Mouse (Mus musculus): ENCODE results near the gene Dscam.

Gene Dscam

GRCm38 (mm10) chr16:96567428-96567827 lies 603.1 kb downstream of the Dscam start:
- no peak for DNase-seq (ENCODE audit: low read depth, low spot score)

GRCm38 (mm10) chr16:96563350-96564257 lies 606.9 kb downstream of the Dscam start:
- no peak for DNase-seq (ENCODE audit: low read depth, low spot score)

- DNase-seq (ENCODE audit: low read depth, low spot score): no peak
These were observed 610.8 kb downstream of the Dscam start for GRCm38 (mm10) chr16:96559796-96560195.

- no peak for DNase-seq (ENCODE audit: low read depth, low spot score)
These were observed 612.2 kb downstream of the Dscam start for GRCm38 (mm10) chr16:96558341-96558740.

GRCm38 (mm10) chr16:96556621-96557020 lies 613.9 kb downstream of the Dscam start:
- DNase-seq (ENCODE audit: low read depth, low spot score): no peak

- DNase-seq (ENCODE audit: low read depth, low spot score): no peak
These were observed 615.1 kb downstream of the Dscam start for GRCm38 (mm10) chr16:96555412-96555811.

- DNase-seq (ENCODE audit: low read depth, low spot score): no peak
These were observed 617.9 kb downstream of the Dscam start for GRCm38 (mm10) chr16:96552680-96553079.

- no peak for DNase-seq (ENCODE audit: low read depth, low spot score)
These were observed 629.5 kb downstream of the Dscam start for GRCm38 (mm10) chr16:96541056-96541455.

Measured in 3T3-L1 (cell line).